Mouse (Mus musculus) thymus, adult 2 months (tissue): Measurements from ENCODE around the gene Rnf168. TPM values are rescaled to one million over a fixed set of nuclear protein-coding genes. Genes with fewer than 3 reads are reported as not detected.

Experiments used
- DNase-seq: peaks from one replicate; pipeline ENCODE4 v3.0.0; 2021
- H3K27ac ChIP-seq: fragments of 200-500 bp; 2 replicates; pipeline ENCODE4 v1.5.1; 2012; ENCODE audit warnings: low read length, control low read depth; ENCODE audit not compliant: control insufficient read depth, insufficient read depth
- H3K27me3 ChIP-seq: fragments of 200-500 bp; 2 replicates; pipeline ENCODE4 v1.6.1; 2012; ENCODE audit warnings: mild to moderate bottlenecking, low read length, moderate library complexity, mixed read lengths; ENCODE audit not compliant: control insufficient read depth, insufficient read depth
- H3K36me3 ChIP-seq: fragments of 200-500 bp; 2 replicates; pipeline ENCODE4 v1.6.1; 2012; ENCODE audit warnings: mild to moderate bottlenecking, low read length, moderate library complexity; ENCODE audit not compliant: control insufficient read depth, insufficient read depth
- H3K4me1 ChIP-seq: fragments of 200-500 bp; replicated peaks from 2 replicates; pipeline ENCODE4 v1.6.1; 2012; ENCODE audit warnings: low read length; ENCODE audit not compliant: control insufficient read depth, insufficient read depth
- H3K4me3 ChIP-seq: fragments of 200-500 bp; 2 replicates; pipeline ENCODE4 v1.5.1; 2012; ENCODE audit warnings: mild to moderate bottlenecking, low read length, control low read depth, moderate library complexity; ENCODE audit not compliant: control insufficient read depth, insufficient read depth
- CTCF ChIP-seq: fragments of 200-500 bp; IDR thresholded peaks from 2 replicates; pipeline ENCODE4 v1.5.1; 2012; ENCODE audit warnings: mild to moderate bottlenecking, control low read depth, low read length, moderate library complexity, borderline replicate concordance; ENCODE audit not compliant: control insufficient read depth, poor library complexity, insufficient read depth; ENCODE audit errors: extremely low read depth
- POLR2A ChIP-seq: fragments of 200-500 bp; IDR thresholded peaks from 2 replicates; pipeline ENCODE4 v1.6.1; 2012; ENCODE audit warnings: mild to moderate bottlenecking, low read length, control low read depth, moderate library complexity; ENCODE audit not compliant: control insufficient read depth, poor library complexity, insufficient read depth; ENCODE audit errors: extremely low read depth
- WGBS: fragments of 180-500 bp; shearing (Covaris S2); methylation state at CpG from one replicate; pipeline ENCODE4 v1.1.7; 2018; 5-methylcytosine and 5-hydroxymethylcytosine counted together
- polyA plus RNA-seq: library from polyadenylated mRNA; depleted of rRNA; stranded (reverse); fragments of >200 nt; gene quantifications from 2 replicates; pipeline ENCODE4 v1.2.3, GENCODE M21; 2012

Gene Rnf168
- polyA plus RNA-seq, 1 experiment: 11.6 TPM

GRCm38 (mm10) chr16:32312386-32312785, 35.1 kb downstream of the Rnf168 start:
- Histone ChIP-seq H3K4me1 (no peaks in the 10 kb centered on the region), H3K27ac (no peak overlapping the region), H3K4me3 (no peak overlapping the region), H3K27me3 (no peaks in the 10 kb centered on the region), H3K36me3 (no peaks in the 10 kb centered on the region)
- DNase-seq: no peak
- no peak for TF ChIP-seq POLR2A
- no peak for TF ChIP-seq CTCF
- WGBS: 94% methylated on average over 5 of the region's 5 CpGs

GRCm38 (mm10) chr16:32312859-32313258, 35.6 kb downstream of the Rnf168 start:
- DNase-seq: no peak
- 93% methylated on average over 4 of the region's 4 CpGs for WGBS
- Histone ChIP-seq H3K4me3 (no peak overlapping the region), H3K4me1 (no peaks in the 10 kb centered on the region), H3K36me3 (no peaks in the 10 kb centered on the region), H3K27me3 (no peaks in the 10 kb centered on the region), H3K27ac (no peak overlapping the region)
- TF ChIP-seq CTCF: no peak
- TF ChIP-seq POLR2A: no peak

GRCm38 (mm10) chr16:32316601-32317000, 39.3 kb downstream of the Rnf168 start:
- Histone ChIP-seq H3K4me3 (no peak overlapping the region), H3K27ac (no peak overlapping the region), H3K27me3 (no peaks in the 10 kb centered on the region), H3K36me3 (no peaks in the 10 kb centered on the region), H3K4me1 (no peaks in the 10 kb centered on the region)
- TF ChIP-seq CTCF (no peak), POLR2A (no peak)
- 91% methylated on average over 2 of the region's 2 CpGs for WGBS
- no peak for DNase-seq

- DNase-seq: no peak
- Histone ChIP-seq H3K27ac (no peak overlapping the region), H3K36me3 (no peaks in the 10 kb centered on the region), H3K4me3 (no peak overlapping the region), H3K27me3 (no peaks in the 10 kb centered on the region), H3K4me1 (no peaks in the 10 kb centered on the region)
- 38% methylated on average over 7 of the region's 7 CpGs for WGBS
- TF ChIP-seq CTCF: no peak
- no peak for TF ChIP-seq POLR2A
These were observed 46.7 kb downstream of the Rnf168 start for GRCm38 (mm10) chr16:32323953-32324352.

- Histone ChIP-seq H3K27me3 (no peaks in the 10 kb centered on the region), H3K27ac (no peak overlapping the region), H3K4me3 (no peak overlapping the region), H3K36me3 (no peaks in the 10 kb centered on the region), H3K4me1 (peaks cover 10% of the 10 kb centered on the region; the same call in 1 of the 2 replicates)
- no peak for DNase-seq
- 64% methylated on average over 9 of the region's 9 CpGs for WGBS
- TF ChIP-seq CTCF (no peak), POLR2A (no peak)
These were observed 53.8 kb downstream of the Rnf168 start for GRCm38 (mm10) chr16:32330876-32331670.

- DNase-seq: peak; percentile 99
These were observed 54.8 kb downstream of the Rnf168 start, which contains the start of gene Ubxn7 for GRCm38 (mm10) chr16:32332040-32332555. TSS of gene Ubxn7 (plus strand) at chr16:32332257.

More at GRCm38 (mm10) chr16:32332040-32332555, 54.8 kb downstream of the Rnf168 start, which contains the start of gene Ubxn7:
- no peaks in the 10 kb centered on the region for H3K27me3 ChIP-seq
- under 1% methylated on average over 51 of the region's 52 CpGs for WGBS
- peak; percentile 96 for TF ChIP-seq POLR2A
- peak; percentile 58; the same call in 1 of the 2 replicates for TF ChIP-seq CTCF
- no peaks in the 10 kb centered on the region for H3K36me3 ChIP-seq
- H3K27ac ChIP-seq: peak within 1 kb of the TSS; percentile 21
- H3K4me3 ChIP-seq: peak within 1 kb of the TSS; percentile 60
- H3K4me1 ChIP-seq: peaks cover 10% of the 10 kb centered on the region; the same call in 1 of the 2 replicates
